Mouse (Mus musculus): ENCODE measurements around the gene Olfr1183. TPM values are rescaled to one million over a fixed set of nuclear protein-coding genes. Genes with fewer than 3 reads are reported as not detected.
"Not testable (repeated sequence)": the region's sequence is repeated elsewhere in the genome, so short reads cannot be mapped to it uniquely, and the experiment has no call there.

Olfr1183 gene
- not detected for total RNA-seq (2021)
- long read RNA-seq, experiment 1 = 0 reads
- long read RNA-seq, experiment 2 = 0 reads

DNA sequence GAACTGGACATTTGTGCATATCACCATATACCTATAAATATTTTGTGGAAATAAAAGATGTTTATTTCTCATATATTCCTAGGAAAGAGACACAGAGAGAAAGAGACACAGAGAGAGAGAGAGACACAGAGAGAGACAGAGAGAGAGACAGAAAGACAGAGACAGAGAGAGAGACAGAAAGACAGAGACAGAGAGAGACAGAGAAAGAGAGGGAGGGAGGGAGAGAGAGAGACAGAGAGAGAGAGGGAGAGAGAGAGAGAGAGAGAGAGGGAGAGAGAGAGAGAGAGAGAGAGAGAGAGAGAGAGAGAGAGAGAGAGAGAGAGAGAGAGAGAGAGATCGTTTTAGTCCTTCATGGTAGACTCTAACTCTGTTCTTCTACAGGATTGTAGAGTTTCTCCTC lies at the start of gene Olfr1183:
Gene Olfr1183 (plus strand): TSS at position 301 of the 400 bp plus-strand sequence.
- not testable (repeated sequence) for DNase-seq (ENCODE audit: low spot score in 2 of 2)

DNA sequence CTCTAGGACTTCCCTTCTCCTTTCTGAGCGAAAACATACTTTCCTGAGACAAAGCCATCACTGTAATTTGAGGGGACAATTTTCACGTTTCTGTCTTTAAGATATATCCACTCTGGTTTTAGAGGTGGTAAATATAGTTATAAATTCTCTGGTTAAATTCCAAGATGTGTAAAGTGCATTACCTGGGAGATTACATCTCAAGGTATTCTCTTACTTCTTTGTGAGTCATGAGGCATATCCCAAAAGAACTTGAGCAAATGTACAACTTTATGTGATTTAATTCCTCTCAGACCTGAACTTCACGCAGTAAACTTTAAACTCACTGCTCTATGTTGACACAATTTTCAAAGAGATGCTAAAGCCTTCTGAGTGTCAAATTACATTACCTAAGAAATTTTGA lies 48.3 kb upstream of the Olfr1183 start, which contains the start of gene Olfr1179:
Gene Olfr1179 (minus strand): TSS at position 101 of the 400 bp plus-strand sequence.
- no peak for DNase-seq (ENCODE audit: low spot score in 2 of 2)

DNA sequence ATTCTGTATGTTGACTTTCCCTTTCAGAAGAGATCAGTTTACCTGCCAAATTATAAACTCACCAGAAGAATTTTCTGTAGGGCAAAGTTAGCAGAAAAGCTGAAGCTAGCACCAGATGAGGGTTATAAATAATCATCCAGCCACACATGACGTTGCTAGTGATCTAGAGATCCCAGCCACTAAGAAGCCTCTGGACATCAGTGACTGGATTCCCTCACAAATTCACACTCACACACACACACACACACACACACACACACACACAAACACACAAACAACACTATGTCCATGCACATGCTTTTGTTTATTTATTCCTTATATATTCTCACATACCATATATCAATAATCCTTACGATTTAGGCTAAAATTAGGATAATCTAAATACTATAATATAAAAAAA lies 35.6 kb upstream of the Olfr1183 start, which contains the start of gene Olfr1180:
Gene Olfr1180 (minus strand): TSS at position 101 of the 400 bp plus-strand sequence.
- DNase-seq (ENCODE audit: low spot score in 2 of 2) = no peak

DNA sequence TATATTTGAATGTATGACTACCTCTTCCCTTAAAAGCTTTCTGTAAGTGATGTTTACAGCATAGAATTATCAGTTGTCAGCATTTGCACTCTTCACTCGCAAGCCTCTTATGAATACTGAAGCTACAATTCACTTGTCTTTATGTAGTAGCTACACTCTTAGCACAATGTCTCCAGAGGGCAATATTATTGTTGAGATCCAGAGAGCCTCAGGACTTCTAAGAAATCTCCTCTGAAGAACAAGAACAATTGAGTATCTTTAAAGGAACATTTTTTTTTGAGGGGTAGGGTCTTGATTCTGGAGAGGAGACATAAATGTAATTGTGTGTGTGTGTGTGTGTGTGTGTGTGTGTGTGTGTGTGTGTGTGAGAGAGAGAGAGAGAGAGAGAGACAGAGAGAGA lies 28.6 kb upstream of the Olfr1183 start, which contains the start of gene Olfr1181:
Gene Olfr1181 (minus strand): TSS at position 101 of the 400 bp plus-strand sequence.
- no peak for DNase-seq (ENCODE audit: low spot score in 2 of 2)

DNA sequence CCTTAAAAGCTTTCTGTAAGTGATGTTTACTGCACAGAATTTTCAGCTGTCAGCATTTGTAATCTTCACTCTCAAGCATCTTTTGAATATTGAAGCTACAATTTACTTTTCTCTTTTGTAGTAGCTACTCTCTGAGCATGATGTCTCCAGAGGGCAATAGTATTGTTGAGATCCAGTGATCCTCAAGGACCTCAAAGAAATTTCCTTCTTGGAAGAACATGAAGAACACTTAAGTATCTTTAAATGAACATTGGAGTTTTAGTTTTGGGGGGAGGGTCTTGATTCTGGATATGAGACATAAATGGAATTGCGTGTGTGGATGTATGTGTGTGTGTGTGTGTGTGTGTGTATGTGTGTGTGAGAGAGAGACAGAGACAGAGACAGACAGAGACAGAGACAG lies 5.6 kb upstream of the Olfr1183 start, which contains the start of gene Gm13757:
Gene Gm13757 (minus strand): TSS at position 101 of the 400 bp plus-strand sequence.
- DNase-seq (ENCODE audit: low spot score in 2 of 2) = no peak

DNA sequence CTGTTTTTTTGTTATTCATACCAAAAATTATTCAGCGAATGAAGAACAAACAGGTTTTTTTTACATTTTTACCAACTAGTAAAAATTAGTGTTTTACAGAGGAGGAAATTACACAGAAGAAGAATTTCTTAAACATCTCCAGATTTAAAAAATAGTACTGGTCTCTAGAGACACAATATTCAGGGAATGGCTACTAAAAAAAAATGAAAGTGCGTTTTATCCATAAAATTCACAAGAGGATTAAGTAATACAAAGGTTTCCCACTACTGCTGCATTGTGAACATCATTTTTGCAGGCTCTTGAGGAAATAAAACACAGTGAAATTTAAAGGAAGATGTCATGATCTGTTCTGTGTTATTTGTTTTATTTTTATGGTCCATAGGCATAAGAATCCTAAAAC lies 28.6 kb downstream of the Olfr1183 start, which contains the start of gene Olfr1184:
Gene Olfr1184 (plus strand): TSS at position 301 of the 400 bp plus-strand sequence.
- no peak for DNase-seq (ENCODE audit: low spot score in 2 of 2)

DNA sequence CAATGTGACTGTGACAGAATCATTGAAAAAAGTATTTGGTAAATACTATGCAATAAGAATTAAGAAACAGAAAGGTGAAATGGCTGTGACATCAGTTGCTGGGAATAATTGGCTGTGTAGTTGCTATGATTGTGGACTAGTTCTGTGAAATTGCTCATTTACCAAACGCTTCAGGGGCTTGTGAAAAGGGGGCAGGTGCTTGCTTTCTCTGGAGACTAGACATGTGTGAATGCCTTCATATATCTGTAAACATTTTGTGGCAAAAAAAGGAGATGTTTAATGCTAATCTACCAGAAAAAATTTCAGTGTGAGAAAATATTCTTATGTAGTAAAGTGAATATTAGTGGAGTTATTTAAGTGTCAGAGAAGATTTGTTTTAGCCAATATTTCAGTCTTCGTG lies 38.4 kb downstream of the Olfr1183 start, which contains the start of gene Olfr1185-ps1:
Gene Olfr1185-ps1 (plus strand): TSS at position 301 of the 400 bp plus-strand sequence.
- no peak for DNase-seq (ENCODE audit: low spot score in 2 of 2)

DNA sequence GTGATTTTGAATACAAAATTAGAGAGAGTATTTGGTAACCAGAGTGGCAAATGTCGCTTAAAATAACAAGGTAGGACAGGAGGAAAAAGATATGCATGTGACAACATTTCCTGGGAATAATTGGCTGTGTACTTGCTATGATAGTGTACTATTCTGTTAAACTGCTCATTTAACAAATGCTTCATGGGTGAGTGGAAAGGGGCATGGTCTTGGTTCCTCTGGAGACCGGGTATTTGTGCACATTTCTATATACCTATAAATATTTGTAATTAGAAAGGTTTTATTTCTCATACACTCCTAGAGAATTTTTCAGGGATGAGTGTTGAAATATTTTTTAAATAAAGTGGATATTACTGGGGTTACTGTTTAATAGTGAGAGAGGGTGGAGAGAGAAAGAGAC lies 63.6 kb downstream of the Olfr1183 start, which contains the start of gene Olfr1186:
Gene Olfr1186 (plus strand): TSS at position 301 of the 400 bp plus-strand sequence.
- no peak for DNase-seq (ENCODE audit: low spot score in 2 of 2)

Other genes starting within 250 kb of the Olfr1183 start
- gene Olfr1170, start 226.5 kb upstream of the Olfr1183 start, total RNA-seq (2021) = not detected
- gene Olfr1173, start 175.0 kb upstream of the Olfr1183 start, total RNA-seq (2021) = not detected
- not detected for gene Olfr1174-ps, start 139.7 kb upstream of the Olfr1183 start, total RNA-seq (2021)
- not detected for gene Olfr1175-ps, start 127.7 kb upstream of the Olfr1183 start, total RNA-seq (2021)
- not detected for gene Olfr1176, start 118.1 kb upstream of the Olfr1183 start, total RNA-seq (2021)
- gene Olfr1177-ps, start 108.4 kb upstream of the Olfr1183 start, total RNA-seq (2021) = not detected
- not detected for gene Olfr1178, start 67.8 kb upstream of the Olfr1183 start, total RNA-seq (2021)
- gene Olfr1179, start 48.4 kb upstream of the Olfr1183 start, total RNA-seq (2021) = not detected
- not detected for gene Olfr1180, start 35.7 kb upstream of the Olfr1183 start, total RNA-seq (2021)
- not detected for gene Olfr1181, start 28.7 kb upstream of the Olfr1183 start, total RNA-seq (2021)
- not detected for gene Gm13757, start 5.7 kb upstream of the Olfr1183 start, total RNA-seq (2021)
- not detected for gene Olfr1184, start 28.7 kb downstream of the Olfr1183 start, total RNA-seq (2021)
- gene Olfr1185-ps1, start 38.5 kb downstream of the Olfr1183 start, total RNA-seq (2021) = not detected
- gene Olfr1186, start 63.7 kb downstream of the Olfr1183 start, total RNA-seq (2021) = not detected
- not detected for gene Olfr1188, start 102.1 kb downstream of the Olfr1183 start, total RNA-seq (2021)
- not detected for gene Olfr1189, start 131.6 kb downstream of the Olfr1183 start, total RNA-seq (2021)
- gene Olfr1191-ps1, start 185.7 kb downstream of the Olfr1183 start, total RNA-seq (2021) = not detected
- not detected for gene Olfr1192-ps1, start 193.6 kb downstream of the Olfr1183 start, total RNA-seq (2021)
- gene Olfr1193, start 220.8 kb downstream of the Olfr1183 start, total RNA-seq (2021) = not detected
- gene Olfr1195, start 234.3 kb downstream of the Olfr1183 start, total RNA-seq (2021) = not detected
- not detected for gene Olfr1196, start 249.7 kb downstream of the Olfr1183 start, total RNA-seq (2021)

Measured in gastrocnemius, postnatal 4 days (tissue).